Mouse (Mus musculus) limb, embryonic 12.5 days (tissue): ENCODE results near the gene Chdh. TPM values are rescaled to one million over a fixed set of nuclear protein-coding genes. Genes with fewer than 3 reads are reported as not detected.

ENCODE experiments used
- ATAC-seq: fragments of 200-750 bp; cut with Nextera tagmentation; 2 replicates; pipeline ENCODE4 v1.8.0; 2017; ENCODE audit warnings: low read depth, moderate TSS enrichment; ENCODE audit not compliant: insufficient number of reproducible peaks, insufficient read depth, low FRiP score, low TSS enrichment
- H3K27ac ChIP-seq: fragments of 300-500 bp; sonication (generic); 2 replicates; pipeline ENCODE4 v1.5.1; 2016; ENCODE audit warnings: mild to moderate bottlenecking, moderate library complexity
- H3K27me3 ChIP-seq: fragments of 300-500 bp; sonication (generic); 2 replicates; pipeline ENCODE4 v1.6.1; 2016; ENCODE audit warnings: mild to moderate bottlenecking, moderate library complexity
- H3K36me3 ChIP-seq: fragments of 300-500 bp; sonication (generic); 2 replicates; pipeline ENCODE4 v1.6.1; 2016; ENCODE audit warnings: mild to moderate bottlenecking, moderate library complexity
- H3K4me1 ChIP-seq: fragments of 300-500 bp; sonication (generic); replicated peaks from 2 replicates; pipeline ENCODE4 v1.6.1; 2016
- H3K4me2 ChIP-seq: fragments of 300-500 bp; sonication (generic); 2 replicates; pipeline ENCODE4 v1.6.1; 2016; ENCODE audit warnings: mild to moderate bottlenecking, moderate library complexity
- H3K4me3 ChIP-seq: fragments of 300-500 bp; sonication (generic); replicated peaks from 2 replicates; pipeline ENCODE4 v1.5.1; 2016; ENCODE audit warnings: mild to moderate bottlenecking
- H3K9ac ChIP-seq: fragments of 300-500 bp; sonication (generic); replicated peaks from 2 replicates; pipeline ENCODE4 v1.6.1; 2016; ENCODE audit warnings: mild to moderate bottlenecking, moderate library complexity
- H3K9me3 ChIP-seq: fragments of 300-500 bp; sonication (generic); 2 replicates; pipeline ENCODE4 v1.6.1; 2016; ENCODE audit warnings: mild to moderate bottlenecking, moderate library complexity
- WGBS: fragments of 180-500 bp; shearing (Covaris S2); methylation state at CpG from one replicate; pipeline ENCODE4 v1.1.7; 2016; 5-methylcytosine and 5-hydroxymethylcytosine counted together
- polyA plus RNA-seq: library from polyadenylated mRNA; unstranded; fragments of >200 nt; fragmentation: Nextera tagmentation; extraction: Ambion mirVana; gene quantifications from 2 replicates; pipeline ENCODE4 v1.2.1, GENCODE M21; 2016

Gene Chdh
- polyA plus RNA-seq, result 0.24 and 0.49 TPM in 2 replicates

- H3K4me1 ChIP-seq, result peaks cover 15% of the 10 kb centered on the region
- no peaks in the 10 kb centered on the region for H3K36me3 ChIP-seq
- no peaks in the 10 kb centered on the region for H3K9me3 ChIP-seq
- peak within 1 kb of the TSS; percentile 55; the same call in 1 of the 2 replicates for H3K9ac ChIP-seq
- H3K27me3 ChIP-seq, result peaks cover 45% of the 10 kb centered on the region
- H3K4me3 ChIP-seq, result peak within 1 kb of the TSS; percentile 48
- no peak within 1 kb of the TSS for H3K27ac ChIP-seq
- WGBS, result 10% methylated on average over 54 of the region's 54 CpGs
- ATAC-seq, result 0 out of 2 replicates have a peak, but pooled peaks have one; percentile 50
- H3K4me2 ChIP-seq, result peak within 1 kb of the TSS; percentile 95
Observed at GRCm38 (mm10) chr14:30008733-30009575, at the start of gene Chdh, which contains the start of gene Il17rb. TSS of gene Chdh (plus strand) at chr14:30009023. TSS of gene Il17rb (minus strand) at chr14:30008896.

DNA sequence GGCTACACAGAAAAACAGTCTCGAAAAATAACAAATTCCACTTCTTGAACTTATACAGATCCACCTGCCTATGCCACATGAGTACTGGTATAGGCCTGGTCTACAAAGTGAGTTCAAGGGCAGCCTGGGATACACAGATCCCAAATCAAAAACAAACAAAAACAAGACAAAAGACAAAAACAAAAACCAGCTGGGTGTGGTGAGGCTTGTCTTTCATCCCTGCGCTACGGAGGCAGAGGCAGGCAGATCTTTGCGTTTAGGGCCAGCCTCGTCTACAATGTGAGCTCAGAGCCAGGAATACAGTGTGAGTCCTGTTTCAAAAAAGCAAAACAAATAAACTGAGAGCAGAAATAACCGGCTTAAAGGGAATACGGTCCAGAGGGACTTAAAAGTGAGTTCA, 41.2 kb upstream of the Chdh start:
- Histone ChIP-seq H3K9me3 (peaks cover 2% of the 10 kb centered on the region; the same call in 1 of the 2 replicates), H3K9ac (peak overlapping the region; percentile 47), H3K4me2 (peak overlapping the region; percentile 59), H3K27me3 (no peaks in the 10 kb centered on the region), H3K36me3 (peaks cover 25% of the 10 kb centered on the region), H3K4me1 (peaks cover 16% of the 10 kb centered on the region), H3K27ac (peak overlapping the region; percentile 72; the same call in 1 of the 2 replicates), H3K4me3 (peak overlapping the region; percentile 85)
- ATAC-seq, result no peak
- WGBS, result 64% methylated on average over 7 of the region's 7 CpGs

GRCm38 (mm10) chr14:29968075-29968821, 40.6 kb upstream of the Chdh start, which contains the start of gene Selenok:
TSS of gene Selenok (plus strand) at chr14:29968308.
- Histone ChIP-seq H3K9me3 (no peaks in the 10 kb centered on the region), H3K27me3 (no peaks in the 10 kb centered on the region), H3K9ac (peak within 1 kb of the TSS; percentile 85), H3K4me3 (peak within 1 kb of the TSS; percentile 85), H3K27ac (peak within 1 kb of the TSS; percentile 76), H3K4me1 (peaks cover 16% of the 10 kb centered on the region), H3K4me2 (peak within 1 kb of the TSS; percentile 65), H3K36me3 (peaks cover 31% of the 10 kb centered on the region)
- WGBS, result under 1% methylated on average over 49 of the region's 49 CpGs
- ATAC-seq, result peak; percentile 100

DNA sequence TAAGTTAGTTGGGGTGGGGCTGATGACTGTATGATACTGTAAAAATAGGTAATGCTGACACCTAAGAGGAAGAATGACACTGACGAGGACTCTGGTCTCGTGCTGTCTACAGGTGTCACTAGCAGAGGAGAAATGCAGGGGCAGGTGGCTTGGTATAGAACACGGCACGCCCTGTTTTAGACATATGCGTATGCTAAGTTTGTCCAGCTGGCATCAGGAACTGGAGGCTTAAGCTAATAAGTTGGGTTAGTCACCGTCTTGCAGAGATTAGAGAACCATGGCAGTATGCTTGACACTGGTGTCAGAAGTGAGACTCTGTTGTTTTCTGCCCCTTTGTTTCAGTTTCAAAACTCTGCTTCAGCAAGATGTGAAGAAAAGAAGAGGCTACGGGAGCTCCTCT, 37.4 kb upstream of the Chdh start:
- no peak for ATAC-seq
- Histone ChIP-seq H3K4me3 (no peak overlapping the region), H3K9ac (no peak overlapping the region), H3K4me2 (no peak overlapping the region), H3K27me3 (no peaks in the 10 kb centered on the region), H3K36me3 (peaks cover 62% of the 10 kb centered on the region), H3K4me1 (peaks cover 16% of the 10 kb centered on the region), H3K9me3 (no peaks in the 10 kb centered on the region), H3K27ac (no peak overlapping the region)
- WGBS, result 91% methylated on average over 7 of the region's 7 CpGs

GRCm38 (mm10) chr14:29971993-29972392, 36.8 kb upstream of the Chdh start:
- no peak for ATAC-seq
- H3K27ac ChIP-seq, result no peak overlapping the region
- H3K4me1 ChIP-seq, result peaks cover 16% of the 10 kb centered on the region
- no peak overlapping the region for H3K4me2 ChIP-seq
- peaks cover 63% of the 10 kb centered on the region for H3K36me3 ChIP-seq
- no peaks in the 10 kb centered on the region for H3K9me3 ChIP-seq
- H3K9ac ChIP-seq, result no peak overlapping the region
- H3K27me3 ChIP-seq, result no peaks in the 10 kb centered on the region
- H3K4me3 ChIP-seq, result no peak overlapping the region
- 91% methylated on average over 5 of the region's 5 CpGs for WGBS

DNA sequence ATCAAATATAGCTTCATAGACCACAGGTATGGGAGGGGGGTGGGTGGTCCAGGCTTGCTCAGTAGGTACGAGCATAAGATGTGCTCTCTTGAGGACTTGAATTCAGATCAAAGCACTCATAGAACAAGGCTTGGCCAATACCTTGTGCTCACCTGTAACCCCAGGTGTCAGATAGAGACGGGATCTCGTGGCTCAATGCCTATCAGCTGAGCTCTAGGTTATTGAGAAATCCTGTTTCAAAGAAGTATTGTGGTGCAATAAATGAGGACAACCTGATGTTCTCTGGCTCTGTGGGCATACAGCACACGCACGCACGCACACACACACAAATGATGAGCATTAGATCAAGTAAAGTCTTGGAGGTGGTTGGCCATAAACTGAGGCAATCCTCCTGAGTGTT, 31.9 kb upstream of the Chdh start:
- WGBS, result 94% methylated on average over 6 of the region's 6 CpGs
- no peak for ATAC-seq
- no peak overlapping the region for H3K4me2 ChIP-seq
- peaks cover 68% of the 10 kb centered on the region for H3K36me3 ChIP-seq
- H3K9ac ChIP-seq, result no peak overlapping the region
- H3K27ac ChIP-seq, result no peak overlapping the region
- H3K27me3 ChIP-seq, result no peaks in the 10 kb centered on the region
- peaks cover 10% of the 10 kb centered on the region for H3K4me1 ChIP-seq
- 0 out of 2 replicates have a peak, but pooled peaks cover 6% of the 10 kb centered on the region for H3K9me3 ChIP-seq
- H3K4me3 ChIP-seq, result no peak overlapping the region

- Histone ChIP-seq H3K27me3 (no peaks in the 10 kb centered on the region), H3K4me3 (peak within 1 kb of the TSS; percentile 74), H3K4me1 (peaks cover 10% of the 10 kb centered on the region), H3K4me2 (peak within 1 kb of the TSS; percentile 82), H3K9ac (peak within 1 kb of the TSS; percentile 78), H3K36me3 (peaks cover 68% of the 10 kb centered on the region), H3K9me3 (0 out of 2 replicates have a peak, but pooled peaks cover 6% of the 10 kb centered on the region), H3K27ac (peak within 1 kb of the TSS; percentile 93)
- ATAC-seq, result peak; percentile 97
- WGBS, result 2% methylated on average over 44 of the region's 44 CpGs
Observed at GRCm38 (mm10) chr14:29978254-29979204, 30.3 kb upstream of the Chdh start, which contains the start of gene Actr8. TSS of gene Actr8 (plus strand) at chr14:29978337.

DNA sequence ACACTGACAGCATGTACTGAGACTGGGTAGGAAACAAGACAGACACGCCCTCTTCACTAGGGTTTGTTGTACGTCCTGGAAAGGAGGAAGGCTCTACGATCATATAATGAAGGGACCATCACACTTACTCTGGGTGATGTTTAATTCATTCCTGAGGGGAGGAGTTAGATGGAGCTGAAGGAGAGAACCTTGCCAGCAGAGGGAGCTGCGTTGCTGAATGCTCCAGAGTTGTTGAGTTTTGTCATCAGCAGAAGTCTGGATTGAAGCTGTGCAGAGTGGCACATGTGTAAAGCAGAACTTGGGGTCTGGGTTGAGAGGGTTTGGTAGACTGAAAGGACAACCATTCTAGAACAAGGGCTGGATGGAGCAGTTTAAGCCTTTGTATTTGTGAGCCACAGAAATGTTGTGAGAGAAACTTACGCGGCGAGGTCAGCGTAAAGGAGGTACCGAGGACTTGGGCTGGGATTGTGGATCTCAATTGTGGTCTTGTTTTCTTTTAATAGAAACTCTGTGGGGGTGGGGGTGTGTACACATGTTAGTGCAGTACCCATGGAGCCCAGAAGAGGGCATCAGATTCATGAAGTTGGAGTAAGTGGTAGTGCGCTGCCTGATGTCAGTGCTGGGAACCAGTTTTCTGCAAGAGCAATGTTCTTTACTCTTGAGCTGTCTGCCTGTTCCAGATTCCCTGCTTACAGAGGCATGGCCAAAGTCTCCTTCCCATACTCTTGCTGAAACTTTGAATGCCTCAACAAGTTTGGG, 28.2 kb upstream of the Chdh start:
- no peak overlapping the region for H3K9ac ChIP-seq
- H3K9me3 ChIP-seq, result 0 out of 2 replicates have a peak, but pooled peaks cover 6% of the 10 kb centered on the region
- H3K27me3 ChIP-seq, result no peaks in the 10 kb centered on the region
- peaks cover 10% of the 10 kb centered on the region for H3K4me1 ChIP-seq
- no peak for ATAC-seq
- H3K4me3 ChIP-seq, result no peak overlapping the region
- H3K36me3 ChIP-seq, result peaks cover 69% of the 10 kb centered on the region
- WGBS, result 96% methylated on average over 10 of the region's 10 CpGs
- H3K4me2 ChIP-seq, result no peak overlapping the region
- no peak overlapping the region for H3K27ac ChIP-seq

GRCm38 (mm10) chr14:29986096-29986495, 22.7 kb upstream of the Chdh start:
- H3K4me3 ChIP-seq, result no peak overlapping the region
- peaks cover 100% of the 10 kb centered on the region for H3K36me3 ChIP-seq
- H3K27me3 ChIP-seq, result no peaks in the 10 kb centered on the region
- no peak overlapping the region for H3K4me2 ChIP-seq
- H3K27ac ChIP-seq, result no peak overlapping the region
- no peaks in the 10 kb centered on the region for H3K4me1 ChIP-seq
- no peak overlapping the region for H3K9ac ChIP-seq
- 97% methylated on average over 4 of the region's 4 CpGs for WGBS
- no peak for ATAC-seq
- no peaks in the 10 kb centered on the region for H3K9me3 ChIP-seq

DNA sequence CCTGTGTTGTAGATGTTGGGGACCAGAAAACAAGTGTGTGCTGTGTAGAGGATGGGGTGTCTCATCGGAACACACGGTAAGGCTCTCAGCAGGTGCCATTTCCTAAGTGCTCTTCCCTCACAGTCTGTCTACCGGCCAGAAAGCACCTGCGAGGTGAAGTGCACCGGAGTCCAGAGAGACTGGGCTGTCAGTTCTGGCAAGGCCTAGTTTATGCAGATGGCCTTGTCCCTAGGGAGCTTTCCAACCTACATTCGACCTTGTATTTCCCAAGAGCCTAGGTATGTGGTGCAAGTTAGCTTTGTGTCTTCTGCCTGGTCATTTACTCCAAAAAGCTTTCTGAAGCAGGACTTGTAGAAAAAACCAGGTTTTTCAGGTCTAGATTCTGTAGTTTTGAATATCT, 21.5 kb upstream of the Chdh start:
- Histone ChIP-seq H3K27ac (no peak overlapping the region), H3K4me2 (no peak overlapping the region), H3K36me3 (peaks cover 100% of the 10 kb centered on the region), H3K4me1 (no peaks in the 10 kb centered on the region), H3K4me3 (no peak overlapping the region), H3K9ac (no peak overlapping the region), H3K27me3 (no peaks in the 10 kb centered on the region), H3K9me3 (no peaks in the 10 kb centered on the region)
- ATAC-seq, result no peak
- WGBS, result 90% methylated on average over 6 of the region's 6 CpGs
